Mouse (Mus musculus): ENCODE results near the gene Gm19684.
"Not testable (repeated sequence)": the region's sequence is repeated elsewhere in the genome, so short reads cannot be mapped to it uniquely, and the experiment has no call there.

Gm19684 gene

DNA sequence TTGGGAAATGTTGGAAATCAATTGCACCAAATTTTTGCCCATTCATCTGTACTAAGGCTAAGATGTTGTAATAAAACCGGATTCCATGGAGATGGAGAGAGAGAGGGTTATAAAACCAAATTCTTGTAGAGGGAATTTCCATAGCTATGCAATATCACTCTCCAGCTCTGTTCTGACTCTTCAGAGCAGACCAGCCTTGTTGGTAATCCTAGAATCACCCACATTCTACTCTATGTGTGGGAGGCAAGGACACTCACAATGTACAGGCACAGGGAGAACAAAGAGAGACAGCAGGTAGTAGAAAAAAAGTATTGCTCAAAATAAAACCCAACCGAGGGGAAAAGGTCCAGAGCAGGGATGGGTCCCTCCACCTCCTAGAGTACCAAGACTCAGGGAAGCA is 54.7 kb downstream of the Gm19684 start:
- not testable (repeated sequence) for DNase-seq (ENCODE audit: low spot score in 2 of 2)

DNA sequence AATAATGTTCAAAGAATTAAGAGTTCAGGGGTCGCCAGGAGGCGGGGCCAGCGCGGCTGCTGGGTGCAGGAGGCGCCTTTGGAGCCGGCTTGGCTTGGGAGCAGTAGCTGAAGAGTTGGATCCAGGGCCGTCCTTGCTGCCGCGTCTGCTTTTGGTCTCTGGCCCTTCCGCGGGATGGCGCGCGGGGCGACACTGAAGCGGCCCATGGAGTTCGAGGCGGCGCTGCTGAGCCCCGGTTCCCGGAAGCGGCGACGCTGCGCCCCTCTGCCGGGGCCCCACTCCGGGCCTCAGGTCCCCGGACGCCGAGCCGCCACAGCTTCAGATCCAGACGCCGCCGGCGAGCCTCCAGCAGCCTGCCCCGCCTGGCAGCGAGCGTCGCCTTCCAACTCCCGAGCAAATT is 57.5 kb downstream of the Gm19684 start:
- DNase-seq (ENCODE audit: low spot score in 2 of 2), result not testable (repeated sequence)

Data from frontal cortex, postnatal 10 days (tissue).